Mouse (Mus musculus): ENCODE results near the gene H2-DMb1.

H2-DMb1 gene

GRCm38 (mm10) chr17:34152923-34153322 lies at the start of gene H2-DMb1:
H2-DMb1 (plus strand) TSS chr17:34153072.
- DNase-seq (ENCODE audit: low spot score in 2 of 2), result no peak

- no peak for DNase-seq (ENCODE audit: low spot score in 2 of 2)
Observed at GRCm38 (mm10) chr17:34104804-34105203, 48.1 kb upstream of the H2-DMb1 start.

DNA sequence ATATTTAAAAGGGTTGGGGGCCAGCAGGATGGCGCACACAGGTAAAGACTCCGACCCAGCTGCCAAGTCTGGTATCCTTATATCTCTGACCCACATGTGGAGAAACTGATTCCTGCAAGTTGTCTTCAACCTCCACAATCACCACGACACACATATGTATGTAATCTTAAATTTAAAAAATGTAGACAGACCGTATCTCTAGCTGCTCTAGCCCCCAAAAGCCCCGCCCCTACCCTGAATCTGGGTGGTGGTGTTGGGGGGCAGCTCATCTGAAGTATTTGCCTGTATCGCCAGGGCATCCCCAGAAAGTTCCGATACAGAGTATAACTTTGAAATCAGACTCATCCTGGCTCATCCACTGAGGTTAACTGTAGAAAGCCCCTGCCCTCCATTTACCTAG lies 46.3 kb upstream of the H2-DMb1 start:
- no peak for DNase-seq (ENCODE audit: low spot score in 2 of 2)

DNA sequence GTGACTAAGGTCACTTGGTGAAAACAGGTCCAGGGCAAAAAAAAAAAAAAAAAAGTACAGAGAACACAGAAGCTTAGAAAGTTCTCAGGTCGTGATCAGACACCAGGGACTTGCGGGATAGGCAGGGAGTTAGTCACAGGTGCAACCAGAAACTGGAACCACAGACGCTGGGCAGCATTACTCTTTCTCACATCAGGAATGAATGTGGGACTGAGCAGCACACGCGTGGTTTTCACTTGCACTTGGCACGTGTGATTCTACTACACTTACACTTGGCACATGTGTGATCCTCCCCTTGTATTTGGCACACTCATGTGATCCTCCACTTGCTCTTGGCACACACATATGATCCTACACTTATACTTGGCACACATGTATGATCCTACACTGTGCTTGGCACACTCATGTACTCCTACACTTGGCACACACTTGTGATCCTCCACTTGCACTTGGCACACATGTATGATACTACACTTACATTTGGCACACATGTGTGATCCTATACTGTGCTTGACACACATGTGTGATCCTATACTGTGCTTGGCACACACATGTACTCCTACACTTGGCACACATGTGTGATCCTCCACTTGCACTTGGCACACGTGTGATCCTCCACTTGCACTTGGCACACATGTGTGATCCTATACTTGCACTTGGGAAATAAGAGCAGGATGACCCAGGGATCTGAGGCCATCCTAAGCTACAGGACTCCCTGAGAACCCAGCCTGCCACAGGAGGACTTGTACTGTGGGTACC lies 45.6 kb upstream of the H2-DMb1 start:
- no peak for DNase-seq (ENCODE audit: low spot score in 2 of 2)

DNA sequence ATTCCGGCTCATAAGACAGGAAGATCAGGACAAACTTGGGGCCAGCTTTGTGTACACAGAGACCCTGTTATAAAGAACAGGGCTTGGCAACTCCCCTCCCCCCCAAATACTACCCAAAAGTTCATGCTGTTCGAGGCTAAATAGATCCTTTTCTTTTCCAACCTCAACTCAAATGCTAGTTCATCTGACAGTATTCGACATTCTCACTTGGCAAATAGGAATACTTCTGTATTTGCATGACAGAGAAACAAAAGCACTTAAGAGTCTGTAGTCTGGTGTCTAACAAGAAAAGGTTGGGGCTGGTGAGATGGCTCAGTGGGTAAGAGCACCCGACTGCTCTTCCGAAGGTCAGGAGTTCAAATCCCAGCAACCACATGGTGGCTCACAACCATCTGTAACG lies 44.4 kb upstream of the H2-DMb1 start:
- DNase-seq (ENCODE audit: low spot score in 2 of 2), result no peak

- no peak for DNase-seq (ENCODE audit: low spot score in 2 of 2)
Observed at GRCm38 (mm10) chr17:34109038-34109805, 43.6 kb upstream of the H2-DMb1 start.

- DNase-seq (ENCODE audit: low spot score in 2 of 2), result no peak
Observed at GRCm38 (mm10) chr17:34109806-34110195, 43.1 kb upstream of the H2-DMb1 start.

GRCm38 (mm10) chr17:34110309-34110708 lies 42.6 kb upstream of the H2-DMb1 start:
- no peak for DNase-seq (ENCODE audit: low spot score in 2 of 2)

- no peak for DNase-seq (ENCODE audit: low spot score in 2 of 2)
Observed at GRCm38 (mm10) chr17:34114114-34114513, 38.8 kb upstream of the H2-DMb1 start.

GRCm38 (mm10) chr17:34116736-34117370 lies 36.0 kb upstream of the H2-DMb1 start:
- no peak for DNase-seq (ENCODE audit: low spot score in 2 of 2)

GRCm38 (mm10) chr17:34117421-34118112 lies 35.3 kb upstream of the H2-DMb1 start:
- no peak for DNase-seq (ENCODE audit: low spot score in 2 of 2)

GRCm38 (mm10) chr17:34118113-34118872 lies 34.6 kb upstream of the H2-DMb1 start:
- no peak for DNase-seq (ENCODE audit: low spot score in 2 of 2)

- no peak for DNase-seq (ENCODE audit: low spot score in 2 of 2)
Observed at GRCm38 (mm10) chr17:34118873-34119248, 34.0 kb upstream of the H2-DMb1 start.

- DNase-seq (ENCODE audit: low spot score in 2 of 2), result peak; percentile 98 to 99
Observed at GRCm38 (mm10) chr17:34119249-34120179, 33.4 kb upstream of the H2-DMb1 start, which contains the start of gene H2-DMa. H2-DMa (plus strand) TSS chr17:34119541.

GRCm38 (mm10) chr17:34120180-34120723 lies 32.6 kb upstream of the H2-DMb1 start:
- peak; percentile 88 to 92 for DNase-seq (ENCODE audit: low spot score in 2 of 2)

- DNase-seq (ENCODE audit: low spot score in 2 of 2), result peak in 1 of 2 experiments; percentile 86
Observed at GRCm38 (mm10) chr17:34120814-34121171, 32.1 kb upstream of the H2-DMb1 start.

- DNase-seq (ENCODE audit: low spot score in 2 of 2), result peak; percentile 86 to 87
Observed at GRCm38 (mm10) chr17:34121172-34121878, 31.5 kb upstream of the H2-DMb1 start.

DNA sequence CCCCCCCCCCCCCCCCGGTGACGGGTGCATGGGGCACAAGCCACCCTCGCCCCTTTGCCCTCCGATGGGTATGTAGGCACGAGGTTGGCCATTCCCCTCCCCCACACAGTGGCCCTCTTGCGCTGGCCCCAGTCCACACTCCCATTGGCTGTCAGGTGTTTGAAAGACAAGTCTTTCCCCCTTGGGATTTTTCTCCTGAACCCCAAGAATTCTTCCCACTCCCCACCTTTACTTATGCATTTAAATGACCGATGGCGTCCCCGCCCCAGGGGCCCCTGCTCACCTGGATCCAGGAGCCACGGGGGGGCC lies 31.0 kb upstream of the H2-DMb1 start:
- DNase-seq (ENCODE audit: low spot score in 2 of 2), result no peak
